Mouse (Mus musculus) intestine, embryonic 15.5 days (tissue): ENCODE measurements around the gene Gramd1a. TPM values are rescaled to one million over a fixed set of nuclear protein-coding genes. Genes with fewer than 3 reads are reported as not detected.

ENCODE experiments used
- ATAC-seq: fragments of 200-750 bp; cut with Nextera tagmentation; 2 replicates; pipeline ENCODE4 v1.8.0; 2017; ENCODE audit warnings: moderate TSS enrichment, moderate library complexity
- H3K27ac ChIP-seq: fragments of 300-500 bp; sonication (generic); 2 replicates; pipeline ENCODE4 v1.5.1; 2015; ENCODE audit warnings: mild to moderate bottlenecking, inconsistent platforms
- H3K27me3 ChIP-seq: fragments of 300-500 bp; sonication (generic); replicated peaks from 2 replicates; pipeline ENCODE4 v1.6.1; 2015; ENCODE audit warnings: inconsistent platforms
- H3K36me3 ChIP-seq: fragments of 300-500 bp; sonication (generic); 2 replicates; pipeline ENCODE4 v1.6.1; 2015; ENCODE audit warnings: inconsistent platforms
- H3K4me1 ChIP-seq: fragments of 300-500 bp; sonication (generic); replicated peaks from 2 replicates; pipeline ENCODE4 v1.6.1; 2015; ENCODE audit warnings: inconsistent platforms
- H3K4me2 ChIP-seq: fragments of 300-500 bp; sonication (generic); replicated peaks from 2 replicates; pipeline ENCODE4 v1.6.1; 2015; ENCODE audit warnings: mild to moderate bottlenecking, inconsistent platforms
- H3K4me3 ChIP-seq: fragments of 300-500 bp; sonication (generic); replicated peaks from 2 replicates; pipeline ENCODE4 v1.5.1; 2015; ENCODE audit warnings: inconsistent platforms
- H3K9ac ChIP-seq: fragments of 300-500 bp; sonication (generic); 2 replicates; pipeline ENCODE4 v1.6.1; 2015; ENCODE audit warnings: inconsistent platforms
- H3K9me3 ChIP-seq: fragments of 300-500 bp; sonication (generic); 2 replicates; pipeline ENCODE4 v1.6.1; 2016; ENCODE audit warnings: inconsistent platforms
- WGBS: fragments of 180-500 bp; shearing (Covaris S2); methylation state at CpG from one replicate; pipeline ENCODE4 v1.1.7; 2015; 5-methylcytosine and 5-hydroxymethylcytosine counted together
- polyA plus RNA-seq: library from polyadenylated mRNA; unstranded; fragments of >200 nt; fragmentation: Nextera tagmentation; extraction: Ambion mirVana; gene quantifications from 2 replicates; pipeline ENCODE4 v1.2.1, GENCODE M21; 2015

The Gramd1a gene
- polyA plus RNA-seq, 1 experiment from 2014 or later = 41.6 TPM

- peaks cover 56% of the 10 kb centered on the region for H3K4me1 ChIP-seq
- no peaks in the 10 kb centered on the region for H3K9me3 ChIP-seq
- 33% methylated on average over 9 of the region's 9 CpGs for WGBS
- H3K36me3 ChIP-seq = no peaks in the 10 kb centered on the region
- no peak for ATAC-seq
- peak overlapping the region; percentile 86 for H3K9ac ChIP-seq
- H3K27ac ChIP-seq = peak overlapping the region; percentile 32
- peak overlapping the region; percentile 73 for H3K4me2 ChIP-seq
- no peaks in the 10 kb centered on the region for H3K27me3 ChIP-seq
- peak overlapping the region; percentile 72 for H3K4me3 ChIP-seq
These were observed 6.4 kb downstream of the Gramd1a start for GRCm38 (mm10) chr7:31149271-31149670.

- Histone ChIP-seq H3K4me1 (peaks cover 56% of the 10 kb centered on the region), H3K27me3 (no peaks in the 10 kb centered on the region), H3K4me3 (peak overlapping the region; percentile 72), H3K9me3 (no peaks in the 10 kb centered on the region), H3K27ac (peak overlapping the region; percentile 7; the same call in 1 of the 2 replicates), H3K36me3 (no peaks in the 10 kb centered on the region), H3K9ac (peak overlapping the region; percentile 39), H3K4me2 (peak overlapping the region; percentile 73)
- 13% methylated on average over 9 of the region's 9 CpGs for WGBS
- no peak for ATAC-seq
These were observed 6.9 kb downstream of the Gramd1a start for GRCm38 (mm10) chr7:31148756-31149155.

GRCm38 (mm10) chr7:31148086-31148485 lies 7.6 kb downstream of the Gramd1a start:
- ATAC-seq = no peak
- WGBS = 66% methylated on average over 3 of the region's 3 CpGs
- H3K9ac ChIP-seq = peak overlapping the region; percentile 39

GRCm38 (mm10) chr7:31145596-31146160 lies 10.0 kb downstream of the Gramd1a start:
- Histone ChIP-seq H3K27me3 (no peaks in the 10 kb centered on the region), H3K9ac (no peak overlapping the region), H3K4me1 (peaks cover 47% of the 10 kb centered on the region), H3K4me2 (peak overlapping the region; percentile 9; the same call in 1 of the 2 replicates), H3K4me3 (no peak overlapping the region), H3K9me3 (no peaks in the 10 kb centered on the region), H3K27ac (0 out of 2 replicates have a peak overlapping the region, but pooled peaks have one; percentile 4), H3K36me3 (peaks cover 18% of the 10 kb centered on the region)
- WGBS = 15% methylated on average over 12 of the region's 12 CpGs
- ATAC-seq = peak; percentile 87

More at GRCm38 (mm10) chr7:31148086-31148485, 7.6 kb downstream of the Gramd1a start:
- 0 out of 2 replicates have a peak overlapping the region, but pooled peaks have one; percentile 7 for H3K27ac ChIP-seq
- peak overlapping the region; percentile 72; the same call in 1 of the 2 replicates for H3K4me3 ChIP-seq
- H3K4me1 ChIP-seq = peaks cover 56% of the 10 kb centered on the region
- no peaks in the 10 kb centered on the region for H3K27me3 ChIP-seq
- peak overlapping the region; percentile 73 for H3K4me2 ChIP-seq
- no peaks in the 10 kb centered on the region for H3K9me3 ChIP-seq
- no peaks in the 10 kb centered on the region for H3K36me3 ChIP-seq

- Histone ChIP-seq H3K27ac (no peak overlapping the region), H3K4me1 (peaks cover 46% of the 10 kb centered on the region), H3K4me2 (no peak overlapping the region), H3K27me3 (no peaks in the 10 kb centered on the region), H3K36me3 (peaks cover 22% of the 10 kb centered on the region), H3K4me3 (no peak overlapping the region), H3K9me3 (no peaks in the 10 kb centered on the region), H3K9ac (no peak overlapping the region)
- WGBS = 93% methylated on average over 16 of the region's 16 CpGs
- ATAC-seq = no peak
These were observed 10.8 kb downstream of the Gramd1a start for GRCm38 (mm10) chr7:31144886-31145285.

GRCm38 (mm10) chr7:31140941-31141340 lies 14.8 kb downstream of the Gramd1a start:
- ATAC-seq = no peak
- Histone ChIP-seq H3K4me3 (no peak overlapping the region), H3K36me3 (peaks cover 49% of the 10 kb centered on the region), H3K9ac (no peak overlapping the region), H3K9me3 (no peaks in the 10 kb centered on the region), H3K4me2 (no peak overlapping the region), H3K4me1 (peaks cover 8% of the 10 kb centered on the region), H3K27me3 (no peaks in the 10 kb centered on the region), H3K27ac (no peak overlapping the region)
- WGBS = 92% methylated on average over 10 of the region's 10 CpGs

- Histone ChIP-seq H3K9ac (no peak overlapping the region), H3K4me2 (no peak overlapping the region), H3K4me3 (no peak overlapping the region), H3K36me3 (peaks cover 54% of the 10 kb centered on the region), H3K9me3 (no peaks in the 10 kb centered on the region), H3K27me3 (no peaks in the 10 kb centered on the region), H3K27ac (no peak overlapping the region), H3K4me1 (peaks cover 2% of the 10 kb centered on the region)
- WGBS = 71% methylated on average over 4 of the region's 4 CpGs
- no peak for ATAC-seq
These were observed 15.4 kb downstream of the Gramd1a start for GRCm38 (mm10) chr7:31140302-31140701.

- H3K4me2 ChIP-seq = no peak overlapping the region
- H3K9ac ChIP-seq = no peak overlapping the region
- H3K4me3 ChIP-seq = no peak overlapping the region
- ATAC-seq = peak; percentile 59
- H3K27me3 ChIP-seq = no peaks in the 10 kb centered on the region
- no peaks in the 10 kb centered on the region for H3K4me1 ChIP-seq
- H3K9me3 ChIP-seq = no peaks in the 10 kb centered on the region
- peaks cover 59% of the 10 kb centered on the region for H3K36me3 ChIP-seq
- WGBS = 68% methylated on average over 5 of the region's 5 CpGs
- H3K27ac ChIP-seq = no peak overlapping the region
These were observed 15.9 kb downstream of the Gramd1a start for GRCm38 (mm10) chr7:31139765-31140164.

- Histone ChIP-seq H3K4me1 (no peaks in the 10 kb centered on the region), H3K9ac (no peak overlapping the region), H3K27ac (no peak overlapping the region), H3K9me3 (no peaks in the 10 kb centered on the region), H3K4me2 (no peak overlapping the region), H3K36me3 (peaks cover 73% of the 10 kb centered on the region), H3K4me3 (no peak overlapping the region), H3K27me3 (no peaks in the 10 kb centered on the region)
- no peak for ATAC-seq
- 90% methylated on average over 10 of the region's 10 CpGs for WGBS
These were observed 20.0 kb downstream of the Gramd1a start for GRCm38 (mm10) chr7:31135717-31136116.

GRCm38 (mm10) chr7:31131866-31132265 lies 23.8 kb downstream of the Gramd1a start:
- Histone ChIP-seq H3K4me2 (no peak overlapping the region), H3K4me3 (no peak overlapping the region), H3K36me3 (peaks cover 61% of the 10 kb centered on the region), H3K27ac (no peak overlapping the region), H3K9ac (no peak overlapping the region), H3K4me1 (peaks cover 6% of the 10 kb centered on the region; the same call in 1 of the 2 replicates), H3K9me3 (no peaks in the 10 kb centered on the region), H3K27me3 (peaks cover 7% of the 10 kb centered on the region)
- WGBS = 89% methylated on average over 4 of the region's 4 CpGs
- no peak for ATAC-seq

GRCm38 (mm10) chr7:31130841-31131240 lies 24.9 kb downstream of the Gramd1a start:
- Histone ChIP-seq H3K27me3 (peaks cover 17% of the 10 kb centered on the region), H3K27ac (no peak overlapping the region), H3K4me1 (peaks cover 13% of the 10 kb centered on the region; the same call in 1 of the 2 replicates), H3K36me3 (peaks cover 53% of the 10 kb centered on the region), H3K9ac (no peak overlapping the region), H3K9me3 (no peaks in the 10 kb centered on the region), H3K4me3 (no peak overlapping the region), H3K4me2 (no peak overlapping the region)
- 27% methylated on average over 4 of the region's 4 CpGs for WGBS
- ATAC-seq = peak; percentile 35; the same call in 1 of the 2 replicates

GRCm38 (mm10) chr7:31130197-31130596 lies 25.5 kb downstream of the Gramd1a start:
- Histone ChIP-seq H3K27me3 (peaks cover 24% of the 10 kb centered on the region), H3K4me1 (peaks cover 13% of the 10 kb centered on the region; the same call in 1 of the 2 replicates), H3K27ac (no peak overlapping the region), H3K4me2 (no peak overlapping the region), H3K9me3 (no peaks in the 10 kb centered on the region), H3K9ac (no peak overlapping the region), H3K4me3 (no peak overlapping the region), H3K36me3 (peaks cover 47% of the 10 kb centered on the region)
- no peak for ATAC-seq
- WGBS = 93% methylated on average over 7 of the region's 7 CpGs

- Histone ChIP-seq H3K4me3 (no peak overlapping the region), H3K4me1 (peaks cover 13% of the 10 kb centered on the region; the same call in 1 of the 2 replicates), H3K9me3 (no peaks in the 10 kb centered on the region), H3K9ac (no peak overlapping the region), H3K4me2 (no peak overlapping the region), H3K27ac (no peak overlapping the region), H3K36me3 (peaks cover 30% of the 10 kb centered on the region), H3K27me3 (peaks cover 30% of the 10 kb centered on the region)
- no peak for ATAC-seq
- 55% methylated on average over 9 of the region's 9 CpGs for WGBS
These were observed 27.5 kb downstream of the Gramd1a start for GRCm38 (mm10) chr7:31128157-31128705.
